Mouse (Mus musculus) liver, embryonic 14.5 days (tissue): ENCODE data around the gene Plekhg4.

ENCODE experiments used
- CTCF ChIP-seq: IDR thresholded peaks from 2 replicates; pipeline ENCODE4 v1.5.1; 2016; ENCODE audit warnings: antibody characterized with exemption, low read depth, control low read depth
- EP300 ChIP-seq: IDR thresholded peaks from 2 replicates; pipeline ENCODE4 v1.6.1; 2016; ENCODE audit warnings: antibody characterized with exemption, low read depth

- TF ChIP-seq CTCF = peak; percentile 57
- TF ChIP-seq EP300 = no peak
These were observed 6.0 kb upstream of the Plekhg4 start for GRCm38 (mm10) chr8:105367107-105367506.
